Mouse (Mus musculus): ENCODE measurements at regions not wholly inside any gene's neighbourhood (a gene's known extent, or its start where the extent isn't known, plus 50 kb on each side); places are given as distances from the start of the nearest gene placed in this dataset.

GRCm38 (mm10) chr15:12066857-12067211, 50.8 kb upstream of the Zfr start:
- no peak for DNase-seq

- peak; percentile 78 to 81 for DNase-seq
Observed at GRCm38 (mm10) chr15:12066176-12066856, 51.3 kb upstream of the Zfr start.

- DNase-seq, result no peak
Observed at GRCm38 (mm10) chr15:12054870-12055269, 58.1 kb upstream of the Sub1 start.

GRCm38 (mm10) chr15:12053610-12054009, 56.8 kb upstream of the Sub1 start:
- no peak for DNase-seq

- DNase-seq, result no peak
Observed at GRCm38 (mm10) chr15:12048965-12049364, 52.2 kb upstream of the Sub1 start.

GRCm38 (mm10) chr15:12048214-12048507, 51.4 kb upstream of the Sub1 start:
- DNase-seq, result no peak

- DNase-seq, result no peak
Observed at GRCm38 (mm10) chr15:12047349-12048213, 50.8 kb upstream of the Sub1 start.

Measured in kidney, postnatal 25 days (tissue).